Mouse (Mus musculus): ENCODE measurements at regions not wholly inside any gene's neighbourhood (a gene's known extent, or its start where the extent isn't known, plus 50 kb on each side); places are given as distances from the start of the nearest gene placed in this dataset.

- Histone ChIP-seq H3K36me3 (no peaks in the 10 kb centered on the region), H3K4me1 (no peaks in the 10 kb centered on the region), H3K4me3 (no peak overlapping the region), H3K27me3 (ENCODE audit: low read depth, poor library complexity, severe bottlenecking) (no peaks in the 10 kb centered on the region), H3K9me3 (replicated peaks) (no peaks in the 10 kb centered on the region), H3K27ac (no peak overlapping the region)
- no peak for DNase-seq (ENCODE audit: low spot score)
- 89% methylated on average over 9 of the region's 9 CpGs for WGBS
Observed at GRCm38 (mm10) chr13:42358588-42358987, 57.3 kb downstream of the Edn1 start.

- no peaks in the 10 kb centered on the region for H3K36me3 ChIP-seq
- H3K4me3 ChIP-seq = no peak overlapping the region
- H3K9me3 ChIP-seq (replicated peaks) = no peaks in the 10 kb centered on the region
- 87% methylated on average over 7 of the region's 7 CpGs for WGBS
- H3K27me3 ChIP-seq (ENCODE audit: low read depth, poor library complexity, severe bottlenecking) = no peaks in the 10 kb centered on the region
- no peak for DNase-seq (ENCODE audit: low spot score)
- no peak overlapping the region for H3K27ac ChIP-seq
- H3K4me1 ChIP-seq = no peaks in the 10 kb centered on the region
Observed at GRCm38 (mm10) chr13:42367655-42368554, 66.6 kb downstream of the Edn1 start.

- no peaks in the 10 kb centered on the region for H3K36me3 ChIP-seq
- H3K9me3 ChIP-seq (replicated peaks) = no peaks in the 10 kb centered on the region
- H3K27me3 ChIP-seq (ENCODE audit: low read depth, poor library complexity, severe bottlenecking) = no peaks in the 10 kb centered on the region
- 86% methylated on average over 1 of the region's 1 CpGs for WGBS
- H3K27ac ChIP-seq = no peak overlapping the region
- H3K4me1 ChIP-seq = no peaks in the 10 kb centered on the region
- no peak overlapping the region for H3K4me3 ChIP-seq
- no peak for DNase-seq (ENCODE audit: low spot score)
Observed at GRCm38 (mm10) chr13:42369826-42370225, 68.5 kb downstream of the Edn1 start.

GRCm38 (mm10) chr13:42372201-42372600 lies 70.9 kb downstream of the Edn1 start:
- 93% methylated on average over 4 of the region's 4 CpGs for WGBS
- H3K27me3 ChIP-seq (ENCODE audit: low read depth, poor library complexity, severe bottlenecking) = no peaks in the 10 kb centered on the region
- no peak overlapping the region for H3K4me3 ChIP-seq
- H3K36me3 ChIP-seq = no peaks in the 10 kb centered on the region
- no peaks in the 10 kb centered on the region for H3K4me1 ChIP-seq
- H3K9me3 ChIP-seq (replicated peaks) = no peaks in the 10 kb centered on the region
- no peak overlapping the region for H3K27ac ChIP-seq
- no peak for DNase-seq (ENCODE audit: low spot score)

- Histone ChIP-seq H3K27ac (no peak overlapping the region), H3K4me3 (no peak overlapping the region), H3K9me3 (replicated peaks) (no peaks in the 10 kb centered on the region), H3K36me3 (no peaks in the 10 kb centered on the region), H3K4me1 (no peaks in the 10 kb centered on the region), H3K27me3 (ENCODE audit: low read depth, poor library complexity, severe bottlenecking) (no peaks in the 10 kb centered on the region)
- no peak for DNase-seq (ENCODE audit: low spot score)
- 85% methylated on average over 8 of the region's 8 CpGs for WGBS
Observed at GRCm38 (mm10) chr13:42374181-42374596, 72.9 kb downstream of the Edn1 start.

- no peaks in the 10 kb centered on the region for H3K36me3 ChIP-seq
- no peak overlapping the region for H3K4me3 ChIP-seq
- no peak for DNase-seq (ENCODE audit: low spot score)
- H3K27me3 ChIP-seq (ENCODE audit: low read depth, poor library complexity, severe bottlenecking) = no peaks in the 10 kb centered on the region
- no peaks in the 10 kb centered on the region for H3K9me3 ChIP-seq (replicated peaks)
- WGBS = 84% methylated on average over 6 of the region's 6 CpGs
- no peaks in the 10 kb centered on the region for H3K4me1 ChIP-seq
- no peak overlapping the region for H3K27ac ChIP-seq
Observed at GRCm38 (mm10) chr13:42379675-42380074, 78.4 kb downstream of the Edn1 start.

GRCm38 (mm10) chr13:42383099-42383498 lies 81.8 kb downstream of the Edn1 start:
- Histone ChIP-seq H3K27ac (no peak overlapping the region), H3K27me3 (ENCODE audit: low read depth, poor library complexity, severe bottlenecking) (no peaks in the 10 kb centered on the region), H3K36me3 (no peaks in the 10 kb centered on the region), H3K4me3 (no peak overlapping the region), H3K9me3 (replicated peaks) (no peaks in the 10 kb centered on the region), H3K4me1 (no peaks in the 10 kb centered on the region)
- WGBS = 88% methylated on average over 4 of the region's 4 CpGs
- DNase-seq (ENCODE audit: low spot score) = no peak

GRCm38 (mm10) chr13:42390389-42390788 lies 89.1 kb downstream of the Edn1 start:
- H3K4me1 ChIP-seq = no peaks in the 10 kb centered on the region
- H3K27ac ChIP-seq = no peak overlapping the region
- H3K27me3 ChIP-seq (ENCODE audit: low read depth, poor library complexity, severe bottlenecking) = no peaks in the 10 kb centered on the region
- DNase-seq (ENCODE audit: low spot score) = no peak
- no peaks in the 10 kb centered on the region for H3K9me3 ChIP-seq (replicated peaks)
- H3K36me3 ChIP-seq = no peaks in the 10 kb centered on the region
- 93% methylated on average over 1 of the region's 1 CpGs for WGBS
- no peak overlapping the region for H3K4me3 ChIP-seq

- Histone ChIP-seq H3K4me3 (no peak overlapping the region), H3K36me3 (no peaks in the 10 kb centered on the region), H3K27me3 (ENCODE audit: low read depth, poor library complexity, severe bottlenecking) (no peaks in the 10 kb centered on the region), H3K9me3 (replicated peaks) (no peaks in the 10 kb centered on the region), H3K27ac (no peak overlapping the region), H3K4me1 (no peaks in the 10 kb centered on the region)
- WGBS = 85% methylated on average over 9 of the region's 9 CpGs
- DNase-seq (ENCODE audit: low spot score) = no peak
Observed at GRCm38 (mm10) chr13:42391330-42392005, 90.2 kb downstream of the Edn1 start.

GRCm38 (mm10) chr13:42392701-42393100 lies 91.4 kb downstream of the Edn1 start:
- WGBS = 97% methylated on average over 7 of the region's 7 CpGs
- Histone ChIP-seq H3K9me3 (replicated peaks) (no peaks in the 10 kb centered on the region), H3K27me3 (ENCODE audit: low read depth, poor library complexity, severe bottlenecking) (no peaks in the 10 kb centered on the region)

GRCm38 (mm10) chr13:42394572-42394971 lies 93.3 kb downstream of the Edn1 start:
- Histone ChIP-seq H3K4me1 (no peaks in the 10 kb centered on the region), H3K9me3 (replicated peaks) (no peaks in the 10 kb centered on the region)

More at GRCm38 (mm10) chr13:42392701-42393100, 91.4 kb downstream of the Edn1 start:
- no peak overlapping the region for H3K4me3 ChIP-seq
- DNase-seq (ENCODE audit: low spot score) = no peak
- H3K36me3 ChIP-seq = no peaks in the 10 kb centered on the region
- H3K4me1 ChIP-seq = no peaks in the 10 kb centered on the region
- H3K27ac ChIP-seq = no peak overlapping the region

GRCm38 (mm10) chr13:42401513-42401912 lies 100.2 kb downstream of the Edn1 start:
- Histone ChIP-seq H3K27ac (no peak overlapping the region), H3K4me1 (no peaks in the 10 kb centered on the region), H3K9me3 (replicated peaks) (no peaks in the 10 kb centered on the region), H3K4me3 (no peak overlapping the region), H3K36me3 (no peaks in the 10 kb centered on the region), H3K27me3 (ENCODE audit: low read depth, poor library complexity, severe bottlenecking) (no peaks in the 10 kb centered on the region)
- WGBS = 62% methylated on average over 2 of the region's 2 CpGs
- DNase-seq (ENCODE audit: low spot score) = no peak

More at GRCm38 (mm10) chr13:42394572-42394971, 93.3 kb downstream of the Edn1 start:
- H3K4me3 ChIP-seq = no peak overlapping the region
- 69% methylated on average over 2 of the region's 2 CpGs for WGBS
- DNase-seq (ENCODE audit: low spot score) = no peak
- no peaks in the 10 kb centered on the region for H3K27me3 ChIP-seq (ENCODE audit: low read depth, poor library complexity, severe bottlenecking)
- no peaks in the 10 kb centered on the region for H3K36me3 ChIP-seq
- no peak overlapping the region for H3K27ac ChIP-seq

GRCm38 (mm10) chr13:42403231-42404020 lies 102.2 kb downstream of the Edn1 start:
- DNase-seq (ENCODE audit: low spot score) = no peak
- Histone ChIP-seq H3K36me3 (no peaks in the 10 kb centered on the region), H3K4me3 (no peak overlapping the region), H3K27me3 (ENCODE audit: low read depth, poor library complexity, severe bottlenecking) (no peaks in the 10 kb centered on the region), H3K27ac (no peak overlapping the region), H3K9me3 (replicated peaks) (no peaks in the 10 kb centered on the region), H3K4me1 (no peaks in the 10 kb centered on the region)
- 92% methylated on average over 3 of the region's 3 CpGs for WGBS
